Mouse (Mus musculus): ENCODE data around the gene Fam102a. TPM values are rescaled to one million over a fixed set of nuclear protein-coding genes. Genes with fewer than 3 reads are reported as not detected.

The Fam102a gene
- polyA plus RNA-seq, 1 experiment from 2014 or later = 9.4 TPM

DNA sequence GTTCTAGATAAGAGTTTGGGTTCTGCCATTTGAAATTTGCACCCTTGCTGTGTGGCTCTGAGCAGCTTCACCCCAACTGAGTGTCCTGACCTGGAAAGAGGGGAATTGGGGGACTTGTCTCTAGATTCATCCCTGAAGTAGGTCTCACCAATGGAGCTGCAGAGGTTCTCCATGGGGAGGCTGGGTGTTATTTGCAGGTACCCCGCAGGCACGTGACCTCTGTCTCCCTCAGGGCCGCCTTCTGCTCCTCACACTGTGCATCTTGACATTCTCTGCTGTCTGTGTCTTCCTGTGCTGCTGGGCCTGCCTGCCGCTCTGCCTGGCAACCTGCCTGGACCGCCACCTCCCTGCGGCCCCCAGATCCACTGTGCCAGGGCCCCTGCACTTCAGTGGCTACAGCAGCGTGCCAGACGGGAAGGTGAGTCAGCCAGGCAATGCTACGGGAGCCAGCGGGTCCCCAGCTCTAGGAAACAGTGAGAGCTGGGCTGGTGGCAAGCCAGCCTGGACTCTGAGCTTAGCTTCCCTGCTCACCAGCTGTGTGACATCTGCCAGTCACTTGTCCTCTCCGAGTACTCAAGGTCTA, 54.2 kb downstream of the Fam102a start:
- Histone ChIP-seq H3K9ac (replicated peaks) (no peak overlapping the region), H3K9me3 (no peaks in the 10 kb centered on the region), H3K4me3 (no peak overlapping the region), H3K4me2 (replicated peaks) (no peak overlapping the region), H3K27me3 (peaks cover 3% of the 10 kb centered on the region; the same call in 1 of the 2 replicates), H3K27ac (replicated peaks) (no peak overlapping the region), H3K4me1 (peaks cover 21% of the 10 kb centered on the region), H3K36me3 (peaks cover 3% of the 10 kb centered on the region; the same call in 1 of the 2 replicates)
- 78% methylated on average over 11 of the region's 11 CpGs for WGBS
- ATAC-seq (ENCODE audit: low FRiP score, low read depth) = no peak

DNA sequence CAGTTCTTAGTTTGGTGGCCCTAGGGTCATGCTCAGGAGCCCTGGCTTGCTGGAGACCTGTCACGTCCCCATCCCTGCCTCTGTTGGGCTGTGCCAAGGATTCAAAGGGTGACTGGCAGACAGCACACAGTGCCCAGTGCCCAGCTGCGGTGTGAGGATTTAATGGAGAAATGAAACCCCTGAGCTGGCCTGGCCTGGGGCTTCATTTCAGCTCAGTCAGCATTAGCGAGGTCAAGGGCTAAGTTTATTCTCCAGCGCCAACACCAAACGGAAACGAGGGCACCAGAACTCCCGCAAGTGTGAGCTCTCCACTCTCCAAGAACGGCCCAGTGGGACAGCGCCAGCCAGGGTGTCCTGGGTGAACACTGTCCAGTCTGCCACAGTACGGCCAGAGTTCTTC, 55.1 kb downstream of the Fam102a start:
- ATAC-seq (ENCODE audit: low FRiP score, low read depth) = no peak
- Histone ChIP-seq H3K27ac (replicated peaks) (no peak overlapping the region), H3K36me3 (peaks cover 5% of the 10 kb centered on the region; the same call in 1 of the 2 replicates), H3K4me3 (no peak overlapping the region), H3K9ac (replicated peaks) (no peak overlapping the region), H3K4me1 (peaks cover 21% of the 10 kb centered on the region), H3K27me3 (peaks cover under 1% of the 10 kb centered on the region; the same call in 1 of the 2 replicates), H3K9me3 (no peaks in the 10 kb centered on the region), H3K4me2 (replicated peaks) (no peak overlapping the region)
- WGBS = 85% methylated on average over 10 of the region's 10 CpGs

DNA sequence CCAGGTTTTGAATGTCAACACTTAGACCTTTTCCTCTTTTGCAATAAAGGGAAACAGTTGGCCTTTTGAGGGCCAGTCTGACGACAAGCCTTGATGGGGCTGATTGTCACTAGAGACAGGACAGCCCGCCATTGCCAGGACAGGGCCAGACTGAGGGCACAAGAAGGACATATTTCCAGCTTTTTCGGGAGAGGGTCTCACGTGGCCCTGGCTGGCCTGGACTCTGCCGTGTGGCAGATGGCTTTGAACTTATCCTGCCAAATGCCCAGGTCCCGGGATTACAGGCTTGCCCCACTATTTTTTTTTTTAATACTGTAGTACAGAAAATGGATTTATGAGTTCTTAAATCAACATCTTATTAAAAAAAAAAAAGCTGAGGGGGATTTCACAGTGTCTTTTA, 56.1 kb downstream of the Fam102a start:
- 82% methylated on average over 6 of the region's 6 CpGs for WGBS

DNA sequence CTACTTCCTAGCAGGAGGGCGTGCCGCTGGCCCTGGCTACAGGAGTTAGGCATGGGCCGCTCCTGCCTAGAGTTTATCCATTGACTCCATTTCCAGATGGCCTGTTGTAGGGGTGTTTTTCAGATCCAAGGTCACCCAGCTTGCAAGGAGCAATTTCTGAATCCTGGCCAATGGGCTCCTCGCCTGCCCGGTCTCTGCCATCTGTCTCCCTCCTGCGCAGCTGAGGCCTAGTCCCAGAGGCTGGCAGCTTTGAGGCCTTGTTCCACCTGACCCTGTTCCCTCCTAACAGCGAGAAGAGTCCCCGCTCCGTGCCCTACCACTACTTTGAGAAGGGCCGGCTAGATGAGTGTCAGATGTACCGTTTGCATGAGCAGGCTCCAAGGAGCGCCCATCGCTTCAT, 61.6 kb downstream of the Fam102a start:
- peaks cover 9% of the 10 kb centered on the region; the same call in 1 of the 2 replicates for H3K36me3 ChIP-seq
- H3K9ac ChIP-seq (replicated peaks) = no peak overlapping the region
- no peaks in the 10 kb centered on the region for H3K4me1 ChIP-seq
- no peak overlapping the region for H3K4me3 ChIP-seq
- H3K9me3 ChIP-seq = no peaks in the 10 kb centered on the region
- no peaks in the 10 kb centered on the region for H3K27me3 ChIP-seq
- no peak overlapping the region for H3K4me2 ChIP-seq (replicated peaks)
- ATAC-seq (ENCODE audit: low FRiP score, low read depth) = no peak
- no peak overlapping the region for H3K27ac ChIP-seq (replicated peaks)
- WGBS = 86% methylated on average over 13 of the region's 13 CpGs

More for the DNA sequence above, 56.1 kb downstream of the Fam102a start:
- Histone ChIP-seq H3K4me2 (replicated peaks) (no peak overlapping the region), H3K9ac (replicated peaks) (no peak overlapping the region), H3K27me3 (no peaks in the 10 kb centered on the region; the same call in 1 of the 2 replicates), H3K4me1 (peaks cover 21% of the 10 kb centered on the region), H3K27ac (replicated peaks) (no peak overlapping the region), H3K36me3 (peaks cover 5% of the 10 kb centered on the region; the same call in 1 of the 2 replicates), H3K4me3 (no peak overlapping the region), H3K9me3 (no peaks in the 10 kb centered on the region)
- no peak for ATAC-seq (ENCODE audit: low FRiP score, low read depth)

DNA sequence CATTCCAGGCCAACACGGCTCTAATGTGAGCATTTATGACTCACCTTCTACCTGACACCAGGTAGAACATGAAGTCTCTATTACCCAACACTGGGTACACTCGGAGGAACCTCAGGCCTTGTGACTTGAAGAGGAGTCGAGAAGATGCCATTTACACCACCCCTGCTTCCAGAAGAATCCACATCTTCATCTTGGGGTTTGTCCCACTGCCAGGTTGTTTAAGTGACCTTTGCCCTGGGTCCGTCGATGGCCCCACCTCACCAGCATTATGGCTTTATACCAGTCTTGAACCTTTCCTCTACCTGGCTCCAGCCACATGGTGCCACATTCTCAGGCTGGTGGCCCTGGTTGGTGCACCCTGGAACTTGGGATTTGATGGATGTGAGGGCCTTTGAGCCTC, 62.1 kb downstream of the Fam102a start:
- no peak overlapping the region for H3K4me3 ChIP-seq
- H3K36me3 ChIP-seq = peaks cover 9% of the 10 kb centered on the region; the same call in 1 of the 2 replicates
- H3K9ac ChIP-seq (replicated peaks) = no peak overlapping the region
- H3K27ac ChIP-seq (replicated peaks) = no peak overlapping the region
- no peaks in the 10 kb centered on the region for H3K9me3 ChIP-seq
- no peak for ATAC-seq (ENCODE audit: low FRiP score, low read depth)
- no peak overlapping the region for H3K4me2 ChIP-seq (replicated peaks)
- no peaks in the 10 kb centered on the region; the same call in 1 of the 2 replicates for H3K4me1 ChIP-seq
- no peaks in the 10 kb centered on the region for H3K27me3 ChIP-seq
- WGBS = 78% methylated on average over 5 of the region's 5 CpGs

DNA sequence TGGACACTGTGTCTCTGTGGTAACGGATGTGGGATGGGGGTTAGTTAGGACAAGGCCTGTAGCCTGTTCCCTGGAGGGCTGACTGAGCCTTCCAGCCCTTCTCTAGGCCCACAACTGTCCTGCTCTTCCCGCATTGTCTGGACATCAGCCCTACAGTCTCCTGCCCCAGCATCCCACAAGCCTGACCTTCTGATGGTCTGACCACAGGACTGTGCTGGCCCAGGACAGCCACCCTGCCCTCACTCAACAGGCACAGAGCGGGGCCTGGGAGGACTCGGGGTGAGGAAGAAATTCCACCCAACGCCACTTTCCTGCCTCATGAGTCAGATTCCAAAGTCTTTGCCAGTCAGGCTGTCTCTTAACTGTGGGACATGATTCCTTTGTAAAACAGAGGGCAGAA, 62.6 kb downstream of the Fam102a start:
- H3K9me3 ChIP-seq = no peaks in the 10 kb centered on the region
- ATAC-seq (ENCODE audit: low FRiP score, low read depth) = no peak
- no peak overlapping the region for H3K4me3 ChIP-seq
- H3K27me3 ChIP-seq = no peaks in the 10 kb centered on the region
- peaks cover 4% of the 10 kb centered on the region for H3K4me1 ChIP-seq
- H3K36me3 ChIP-seq = peaks cover 9% of the 10 kb centered on the region; the same call in 1 of the 2 replicates
- 92% methylated on average over 5 of the region's 5 CpGs for WGBS
- H3K9ac ChIP-seq (replicated peaks) = no peak overlapping the region
- no peak overlapping the region for H3K27ac ChIP-seq (replicated peaks)
- H3K4me2 ChIP-seq (replicated peaks) = no peak overlapping the region

DNA sequence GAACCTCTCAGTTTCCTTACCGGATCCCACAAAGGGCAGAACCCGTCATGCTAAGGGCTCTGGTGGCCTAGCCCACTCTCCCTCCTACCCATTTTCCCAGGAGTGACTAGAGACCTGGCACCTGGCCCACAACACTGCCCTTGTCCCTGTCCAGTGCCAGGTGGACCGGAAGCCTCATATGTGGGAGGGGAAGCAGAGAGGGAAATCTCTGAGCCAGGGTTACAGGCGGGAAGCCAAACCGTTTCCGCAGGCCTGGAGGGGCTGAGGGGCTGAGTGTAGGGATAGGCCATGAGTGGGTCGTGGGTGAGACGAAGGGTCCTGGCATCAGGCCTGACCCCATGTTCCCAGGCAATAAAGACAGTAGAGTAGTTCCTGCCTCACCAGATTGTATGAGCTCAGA, 63.4 kb downstream of the Fam102a start:
- Histone ChIP-seq H3K9ac (replicated peaks) (no peak overlapping the region), H3K4me3 (no peak overlapping the region), H3K9me3 (no peaks in the 10 kb centered on the region), H3K36me3 (peaks cover 9% of the 10 kb centered on the region; the same call in 1 of the 2 replicates), H3K4me2 (replicated peaks) (no peak overlapping the region), H3K27me3 (no peaks in the 10 kb centered on the region), H3K27ac (replicated peaks) (no peak overlapping the region), H3K4me1 (peaks cover 4% of the 10 kb centered on the region)
- ATAC-seq (ENCODE audit: low FRiP score, low read depth) = no peak
- 93% methylated on average over 8 of the region's 8 CpGs for WGBS

DNA sequence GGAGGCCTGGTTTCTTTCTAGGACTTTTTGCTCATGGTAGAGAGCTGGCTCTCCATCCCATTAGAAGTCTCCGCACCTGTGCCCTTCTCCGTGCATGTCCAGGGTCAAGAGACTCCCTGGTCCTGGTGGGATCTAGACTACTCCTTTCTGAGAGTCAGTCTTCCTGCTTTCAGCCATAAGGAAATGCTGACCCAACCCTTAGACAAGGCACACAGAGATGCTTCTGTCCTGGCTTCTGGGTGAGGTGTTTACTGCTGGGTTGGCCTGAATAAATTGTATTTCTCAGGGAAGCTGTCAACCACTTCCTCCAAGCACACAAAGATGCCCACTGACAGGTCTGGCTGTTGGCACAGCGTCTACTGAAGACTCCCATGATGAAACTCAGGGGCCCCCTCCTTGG, 64.3 kb downstream of the Fam102a start, which contains the start of gene St6galnac6:
Gene St6galnac6, plus strand, starts transcription at position 301 of the 400 bp plus-strand sequence.
- Histone ChIP-seq H3K27ac (replicated peaks) (no peak within 1 kb of the TSS), H3K36me3 (peaks cover 5% of the 10 kb centered on the region; the same call in 1 of the 2 replicates), H3K4me2 (replicated peaks) (no peak within 1 kb of the TSS), H3K4me3 (no peak within 1 kb of the TSS), H3K9me3 (no peaks in the 10 kb centered on the region), H3K27me3 (no peaks in the 10 kb centered on the region), H3K9ac (replicated peaks) (no peak within 1 kb of the TSS), H3K4me1 (peaks cover 4% of the 10 kb centered on the region)
- WGBS = 86% methylated on average over 3 of the region's 3 CpGs
- ATAC-seq (ENCODE audit: low FRiP score, low read depth) = no peak

DNA sequence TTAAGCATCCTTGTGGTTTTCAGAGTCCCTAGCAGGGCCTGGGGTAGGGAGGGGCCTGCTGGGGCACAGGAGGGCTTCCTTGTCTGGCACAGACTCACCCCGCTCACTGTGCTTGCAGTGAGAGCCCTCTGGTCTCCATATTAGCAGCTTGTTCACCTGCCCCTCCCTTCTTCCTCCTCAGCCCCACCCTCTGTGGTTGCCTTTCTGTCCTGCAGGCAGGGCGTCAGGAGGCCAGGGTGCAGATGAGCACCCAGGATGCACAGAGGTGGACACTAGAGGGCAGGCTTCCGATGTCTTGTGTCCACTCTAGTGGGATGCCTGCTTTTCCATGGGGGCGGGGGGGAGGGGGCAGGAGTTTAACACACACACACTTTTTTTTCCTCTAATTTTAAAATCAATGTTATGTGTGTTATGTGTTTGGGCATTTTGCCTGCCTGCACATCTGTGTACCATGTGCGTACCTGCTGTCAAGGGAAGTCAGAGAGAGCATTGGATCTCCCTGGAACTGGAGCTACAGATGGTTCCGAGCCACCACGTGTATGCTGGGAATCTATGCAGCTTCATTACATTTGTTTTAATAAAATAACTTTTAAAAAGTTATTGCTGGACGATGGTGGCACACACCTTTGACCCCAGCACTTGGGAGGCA, 66.4 kb downstream of the Fam102a start:
- Histone ChIP-seq H3K27me3 (0 out of 2 replicates have a peak, but pooled peaks cover 3% of the 10 kb centered on the region), H3K4me3 (no peak overlapping the region), H3K4me2 (replicated peaks) (no peak overlapping the region), H3K4me1 (peaks cover 4% of the 10 kb centered on the region), H3K9ac (replicated peaks) (0 out of 2 replicates have a peak overlapping the region, but pooled peaks have one; percentile 24), H3K9me3 (no peaks in the 10 kb centered on the region), H3K36me3 (0 out of 2 replicates have a peak, but pooled peaks cover 4% of the 10 kb centered on the region), H3K27ac (replicated peaks) (no peak overlapping the region)
- ATAC-seq (ENCODE audit: low FRiP score, low read depth) = no peak
- 47% methylated on average over 8 of the region's 8 CpGs for WGBS

DNA sequence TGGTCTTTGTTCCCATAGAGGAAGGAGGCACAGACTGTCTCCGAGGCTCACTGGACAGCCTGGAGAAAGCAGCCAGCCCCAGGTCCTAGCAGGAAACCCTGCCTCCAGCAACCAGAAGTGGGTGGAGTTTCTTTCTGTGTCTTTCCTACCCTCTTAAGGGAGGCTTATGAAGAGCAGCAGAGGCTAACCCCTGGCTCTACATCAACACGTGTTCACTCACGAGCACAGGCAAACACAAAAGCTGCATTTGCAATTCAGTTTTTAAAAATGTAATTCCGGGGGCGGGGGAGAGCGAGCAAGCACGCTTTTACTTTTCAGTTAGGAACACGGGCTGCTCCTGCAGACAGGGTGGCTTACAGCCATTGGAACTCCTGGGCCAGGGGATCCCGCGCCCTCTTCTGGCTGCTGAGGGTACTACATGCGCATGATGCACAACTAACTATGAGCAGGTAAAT, 67.5 kb downstream of the Fam102a start:
- no peak overlapping the region for H3K27ac ChIP-seq (replicated peaks)
- peak overlapping the region; percentile 16 for H3K4me3 ChIP-seq
- H3K36me3 ChIP-seq = no peaks in the 10 kb centered on the region
- WGBS = 2% methylated on average over 11 of the region's 11 CpGs
- ATAC-seq (ENCODE audit: low FRiP score, low read depth) = no peak
- peaks cover 12% of the 10 kb centered on the region for H3K4me1 ChIP-seq
- no peaks in the 10 kb centered on the region for H3K9me3 ChIP-seq
- peak overlapping the region; percentile 39 for H3K4me2 ChIP-seq (replicated peaks)
- no peak overlapping the region for H3K9ac ChIP-seq (replicated peaks)
- peaks cover 10% of the 10 kb centered on the region for H3K27me3 ChIP-seq

DNA sequence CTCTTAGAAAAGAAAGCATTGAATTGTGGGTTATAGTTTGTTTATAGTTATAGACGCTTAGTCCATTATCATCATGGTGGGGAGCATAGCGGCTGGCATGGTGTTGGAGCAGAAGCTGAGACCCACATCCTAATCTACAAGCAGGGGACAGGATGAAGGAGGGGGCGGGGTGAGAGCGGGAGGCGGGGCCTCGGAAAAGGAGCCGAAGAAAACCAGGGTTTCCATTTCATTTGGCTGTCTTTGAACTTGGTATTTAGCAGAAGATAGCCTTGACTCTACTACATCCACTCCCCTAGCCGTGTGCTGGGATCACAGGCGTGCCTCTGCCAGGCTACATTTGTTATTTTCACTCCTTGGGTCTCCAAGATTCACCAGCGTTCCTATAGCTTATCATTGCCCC, 69.5 kb downstream of the Fam102a start:
- Histone ChIP-seq H3K27ac (replicated peaks) (no peak overlapping the region), H3K9ac (replicated peaks) (no peak overlapping the region), H3K27me3 (peaks cover 27% of the 10 kb centered on the region), H3K36me3 (no peaks in the 10 kb centered on the region), H3K4me2 (replicated peaks) (no peak overlapping the region), H3K9me3 (no peaks in the 10 kb centered on the region), H3K4me3 (no peak overlapping the region), H3K4me1 (peaks cover 23% of the 10 kb centered on the region)
- 48% methylated on average over 10 of the region's 10 CpGs for WGBS
- ATAC-seq (ENCODE audit: low FRiP score, low read depth) = no peak
